Mouse (Mus musculus) frontal cortex, adult 2 months (tissue): ENCODE data around the gene Spp1. TPM values are rescaled to one million over a fixed set of nuclear protein-coding genes. Genes with fewer than 3 reads are reported as not detected.
"Not testable (repeated sequence)": the region's sequence is repeated elsewhere in the genome, so short reads cannot be mapped to it uniquely, and the experiment has no call there.

ENCODE experiments used
- DNase-seq, 2 experiments: peaks; one replicate each; pipeline ENCODE4 v3.0.0; 2022; ENCODE audit warnings: low spot score in 1 of 2; ENCODE audit errors: extremely low spot score in 1 of 2
- polyA plus RNA-seq: library from polyadenylated mRNA; depleted of rRNA; stranded (reverse); fragments of >200 nt; gene quantifications from 2 replicates; pipeline ENCODE4 v1.2.3, GENCODE M21; 2012

Gene Spp1
- polyA plus RNA-seq, 1 experiment = 46.2 TPM

DNA sequence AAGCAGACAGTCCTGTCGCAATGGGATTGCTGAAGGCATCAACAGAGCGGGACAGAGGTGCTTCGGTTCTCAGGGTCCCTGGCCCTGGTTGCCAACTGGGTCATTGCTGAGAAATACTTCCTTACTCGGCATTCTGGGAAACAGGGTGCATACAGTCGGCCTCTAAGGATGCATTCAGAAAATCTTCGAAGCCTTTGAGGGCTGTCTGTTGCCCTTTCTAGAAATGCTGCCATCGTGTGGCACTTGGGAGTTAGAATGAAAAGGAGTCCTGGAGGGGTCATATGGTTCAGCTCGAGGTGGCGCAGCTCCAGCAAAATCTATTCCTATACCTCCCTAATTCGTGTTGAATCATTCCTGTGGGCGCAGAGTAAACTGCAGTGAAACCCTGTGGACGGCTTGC is 2.0 kb upstream of the Spp1 start:
- peak in 1 of 2 experiments; percentile 44 for DNase-seq

DNA sequence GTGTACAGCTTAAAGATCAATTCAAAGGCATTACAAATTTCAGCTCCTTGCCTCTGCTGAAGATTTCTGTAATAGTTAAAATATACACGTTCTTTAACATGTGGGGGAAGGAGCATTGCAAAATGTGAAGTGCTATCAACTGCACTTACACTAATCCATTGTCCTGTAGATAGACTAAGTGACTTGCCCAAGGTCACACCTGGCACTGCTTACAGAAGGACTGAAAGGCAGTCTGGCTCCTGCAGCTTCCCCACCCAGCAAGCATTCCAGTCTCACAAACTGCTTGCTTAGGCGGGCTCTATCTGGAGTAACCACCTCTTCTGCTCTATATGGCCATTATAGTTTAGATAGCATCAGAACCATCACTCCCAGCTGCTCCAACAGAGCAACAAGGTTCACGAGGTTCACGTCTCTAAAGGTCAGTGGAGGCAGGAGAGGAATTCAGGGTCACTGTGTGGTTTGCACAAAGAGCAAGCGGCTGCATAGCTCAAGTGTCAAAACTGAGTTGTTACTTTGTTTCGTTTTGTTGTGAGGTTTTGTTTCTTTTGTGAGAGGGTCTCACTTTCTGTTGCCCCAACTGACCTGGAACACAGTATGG is 851 bp upstream of the Spp1 start:
- DNase-seq = no peak

DNA sequence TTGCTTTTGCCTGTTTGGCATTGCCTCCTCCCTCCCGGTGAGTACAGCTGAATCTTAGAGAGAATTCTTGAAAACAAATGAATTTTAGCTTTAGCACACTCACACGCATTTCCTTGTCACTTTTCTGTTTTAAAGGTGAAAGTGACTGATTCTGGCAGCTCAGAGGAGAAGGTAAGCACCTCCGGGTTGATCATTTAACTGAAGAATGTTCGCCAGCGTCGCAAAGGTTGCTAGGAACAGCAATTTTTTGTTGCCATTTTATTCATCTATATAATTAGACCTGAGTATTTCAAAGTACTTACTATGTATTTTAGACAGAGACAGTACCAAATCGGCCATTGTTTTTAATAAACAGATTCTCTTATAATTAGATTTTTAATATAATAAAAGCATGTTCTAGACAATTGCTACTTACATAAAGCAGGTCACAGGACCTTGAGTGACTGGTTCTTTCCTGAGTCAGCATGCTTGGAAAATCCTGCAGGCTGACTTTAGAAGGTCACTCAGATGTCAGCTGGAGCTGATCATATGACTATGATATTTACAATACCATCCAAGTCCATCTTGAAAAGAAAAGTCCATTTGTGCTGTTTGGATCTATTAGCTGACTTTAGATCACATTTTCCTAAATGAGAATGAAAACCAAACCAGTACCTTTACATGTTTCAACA is 1.6 kb downstream of the Spp1 start:
- DNase-seq = no peak

DNA sequence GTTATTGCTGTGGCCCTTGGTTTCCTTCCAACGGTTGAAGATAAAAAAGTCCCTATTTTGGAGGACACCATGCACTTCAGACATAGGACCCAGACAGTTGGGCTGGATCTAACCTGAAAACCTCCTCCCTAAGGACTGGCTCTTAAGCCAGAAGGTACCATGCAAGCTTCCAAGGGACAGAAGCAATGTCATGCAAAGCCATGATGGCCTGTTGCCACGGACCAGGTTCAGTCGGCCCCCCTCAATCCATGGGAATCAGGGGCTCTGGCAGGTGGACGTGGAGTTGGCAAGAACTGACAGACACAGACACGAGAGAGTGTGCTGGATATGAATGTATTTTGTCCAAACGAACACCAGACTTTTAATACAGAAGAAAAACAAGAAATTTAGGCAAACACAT is 7.5 kb downstream of the Spp1 start:
- no peak for DNase-seq

DNA sequence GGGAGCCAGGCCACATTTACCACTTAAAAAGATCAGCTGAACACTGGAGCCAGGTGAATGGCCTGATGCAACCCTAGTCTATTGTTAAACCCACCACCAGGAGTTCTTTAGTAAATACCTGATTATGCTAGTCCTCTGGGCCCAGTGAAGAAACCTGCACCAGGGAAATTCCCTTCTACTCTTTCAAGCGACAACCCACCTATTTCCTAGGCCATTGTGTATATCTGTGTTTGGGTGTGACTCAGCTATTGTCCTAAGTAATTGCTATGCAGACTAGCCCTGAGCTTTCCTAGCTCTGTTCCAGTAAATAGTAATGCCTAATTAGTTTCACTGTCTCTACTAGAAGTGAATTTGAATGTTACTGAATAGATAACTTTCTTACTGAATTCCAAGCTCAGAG is 7.9 kb downstream of the Spp1 start:
- DNase-seq = no peak

DNA sequence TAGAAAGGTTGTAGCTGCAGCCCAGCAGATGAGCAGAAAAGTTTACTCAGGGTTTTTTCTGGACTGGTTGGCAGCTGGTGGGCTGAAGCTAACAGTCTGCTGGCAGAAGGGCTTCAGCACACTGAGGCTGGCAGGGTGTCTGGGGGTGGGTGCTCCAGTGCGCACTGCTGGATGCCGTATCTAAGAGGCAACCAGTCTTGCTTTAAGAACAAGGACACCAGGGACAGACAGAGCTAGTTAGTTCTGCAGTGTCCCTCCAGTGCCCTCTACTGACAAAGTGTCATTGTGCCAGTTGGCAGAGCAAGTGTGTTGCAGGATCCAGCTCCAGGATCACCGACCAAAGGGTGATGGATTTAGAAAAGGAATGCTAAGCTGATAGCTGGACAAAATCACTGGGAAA is 11.2 kb downstream of the Spp1 start:
- DNase-seq = peak; percentile 74 to 85

DNA sequence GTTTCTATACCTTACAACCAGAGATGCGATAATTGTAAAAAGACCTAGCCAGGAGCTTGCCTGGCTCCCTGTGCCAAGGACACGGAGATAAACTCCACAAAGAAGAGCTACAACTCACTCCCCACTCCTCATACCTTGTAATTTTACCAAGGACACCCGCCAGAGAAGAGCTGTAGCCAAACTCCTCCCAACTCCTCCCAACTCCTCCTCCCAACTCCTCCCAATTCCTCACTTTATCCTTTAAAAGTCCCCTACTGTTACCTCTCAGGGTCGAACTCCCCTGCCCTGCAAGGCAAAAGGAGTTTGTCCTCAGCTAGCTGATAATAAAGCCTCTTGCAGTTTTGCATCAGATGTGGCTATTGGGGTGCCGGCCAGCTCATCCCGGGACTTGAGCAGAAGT is 13.4 kb downstream of the Spp1 start:
- not testable (repeated sequence) for DNase-seq

DNA sequence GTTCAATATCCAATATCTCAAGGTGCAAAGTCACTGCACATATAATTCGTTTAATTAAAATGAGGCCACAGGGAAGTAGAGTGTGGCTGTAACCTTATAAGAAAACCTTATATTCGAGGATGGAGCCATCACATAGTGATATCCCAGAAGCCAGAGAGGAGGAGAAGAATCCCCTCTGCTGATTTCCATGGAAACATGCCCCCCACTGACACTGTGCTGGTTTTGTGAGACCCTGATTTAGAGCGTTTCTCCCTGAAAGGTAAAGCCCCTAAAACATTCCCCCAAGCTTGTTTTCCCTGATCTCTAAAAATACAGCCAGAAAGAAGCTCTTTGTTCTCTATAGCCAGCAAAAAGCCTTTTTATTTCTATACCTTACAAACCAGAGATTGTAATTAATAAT is 14.6 kb downstream of the Spp1 start:
- DNase-seq = no peak

DNA sequence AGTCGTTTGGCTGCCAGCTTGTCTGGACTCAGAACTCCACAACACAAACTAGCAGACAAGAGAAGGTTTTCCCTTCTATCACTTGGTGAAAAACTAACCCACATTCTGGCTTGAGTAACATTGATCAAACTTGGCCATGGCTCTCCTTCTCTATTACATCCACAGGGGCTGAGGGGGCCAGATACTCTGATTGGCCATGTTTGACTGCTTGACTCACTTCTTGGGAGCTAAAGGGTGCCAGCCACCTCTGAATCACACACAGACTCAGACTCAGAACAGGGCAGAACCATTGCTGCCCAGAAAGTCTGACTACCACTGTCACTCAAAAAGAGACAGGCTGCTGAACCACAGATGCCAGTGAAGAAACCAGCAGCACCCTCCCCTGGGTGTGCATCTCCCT is 18.2 kb downstream of the Spp1 start:
- DNase-seq = no peak

DNA sequence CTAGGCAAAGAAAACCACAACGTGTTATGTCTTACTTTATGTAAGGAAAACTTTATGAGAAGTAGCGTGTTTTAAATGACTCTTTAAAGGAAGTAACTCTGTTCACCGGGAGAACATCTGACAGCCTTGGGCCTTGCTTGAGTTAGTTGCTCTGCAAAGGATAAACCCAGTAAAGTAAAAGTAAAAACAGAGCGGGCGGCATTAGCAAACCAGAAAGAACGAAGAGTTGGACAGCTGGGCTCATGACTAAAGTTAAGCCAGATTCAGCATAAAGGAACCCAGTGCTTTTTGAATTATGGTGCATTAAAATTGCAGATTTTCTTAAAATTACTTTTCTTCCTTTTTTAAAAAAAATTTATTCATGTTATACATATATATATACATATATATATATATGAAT is 19.6 kb downstream of the Spp1 start:
- no peak for DNase-seq

DNA sequence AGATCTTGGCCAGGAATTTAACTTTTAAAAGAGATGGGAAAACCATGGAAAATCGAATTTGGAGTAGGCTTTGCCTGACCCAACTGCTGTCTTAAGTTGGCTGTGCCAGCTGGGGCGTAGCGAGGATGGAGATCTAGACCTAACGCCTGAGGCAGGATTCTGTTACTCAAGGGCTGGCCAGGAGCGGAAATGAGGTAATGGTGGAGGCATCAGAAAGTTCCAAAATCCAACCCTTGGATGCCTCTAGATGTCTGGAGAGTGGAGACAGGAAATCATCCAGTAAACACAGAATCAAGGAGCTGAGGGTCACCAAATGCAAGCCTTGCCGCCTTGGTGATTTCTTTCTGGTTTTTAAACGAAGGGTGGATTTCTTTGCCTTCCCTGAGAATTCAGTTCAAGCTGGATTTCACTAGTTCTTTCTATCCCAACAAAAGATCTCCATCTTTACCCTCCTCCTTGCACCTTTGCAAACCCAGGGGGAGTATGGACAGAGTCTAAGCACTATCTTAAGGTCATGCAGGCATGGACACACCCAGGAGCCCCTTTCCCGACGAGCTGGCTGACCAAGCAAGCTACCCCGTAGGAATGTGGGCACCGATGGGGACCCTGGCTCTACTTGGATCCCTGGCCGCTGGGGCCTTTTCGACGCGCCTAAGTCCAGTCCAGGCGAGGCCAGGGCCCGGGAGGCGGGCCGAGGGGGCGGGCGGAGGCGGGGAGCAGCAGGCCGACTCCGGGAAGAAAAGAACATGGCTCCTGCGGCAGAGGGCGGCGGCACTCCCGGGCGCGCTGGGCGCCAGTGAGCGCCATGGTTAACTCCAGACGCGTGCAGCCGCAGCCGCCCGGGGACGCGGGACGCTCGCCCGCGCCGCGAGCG is 24.2 kb downstream of the Spp1 start, which contains the start of gene Pkd2:
TSS of gene Pkd2 (plus strand) at position 619 of the 874 bp plus-strand sequence.
- peak in 1 of 2 experiments; percentile 65 for DNase-seq

DNA sequence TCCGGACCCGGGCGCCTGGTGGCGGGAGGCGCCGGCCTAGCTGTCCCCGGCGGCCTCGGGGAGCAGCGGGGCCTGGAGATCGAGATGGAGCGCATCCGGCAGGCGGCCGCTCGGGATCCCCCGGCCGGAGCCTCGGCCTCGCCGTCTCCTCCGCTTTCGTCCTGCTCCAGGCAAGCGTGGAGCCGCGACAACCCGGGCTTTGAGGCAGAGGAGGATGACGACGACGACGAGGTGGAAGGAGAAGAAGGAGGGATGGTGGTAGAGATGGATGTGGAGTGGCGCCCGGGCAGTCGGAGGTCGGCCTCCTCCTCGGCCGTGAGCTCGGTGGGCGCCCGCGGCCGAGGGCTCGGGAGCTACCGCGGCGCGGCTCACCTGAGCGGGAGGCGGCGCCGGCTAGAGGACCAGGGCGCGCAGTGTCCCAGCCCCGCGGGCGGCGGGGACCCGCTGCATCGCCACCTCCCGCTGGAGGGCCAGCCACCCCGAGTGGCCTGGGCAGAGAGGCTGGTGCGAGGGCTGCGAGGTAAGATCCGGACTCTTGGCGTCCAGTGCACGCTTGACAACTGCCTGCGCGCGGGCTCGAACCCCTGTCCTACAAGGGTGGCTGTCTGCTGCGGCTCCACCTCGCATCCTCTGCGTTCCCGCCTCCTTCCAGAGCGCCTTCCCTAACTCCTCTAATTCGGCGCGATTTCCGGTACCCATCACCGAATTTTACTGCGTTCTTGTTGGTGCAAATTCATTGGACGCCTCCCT is 25.0 kb downstream of the Spp1 start:
- peak; percentile 46 to 78 for DNase-seq

DNA sequence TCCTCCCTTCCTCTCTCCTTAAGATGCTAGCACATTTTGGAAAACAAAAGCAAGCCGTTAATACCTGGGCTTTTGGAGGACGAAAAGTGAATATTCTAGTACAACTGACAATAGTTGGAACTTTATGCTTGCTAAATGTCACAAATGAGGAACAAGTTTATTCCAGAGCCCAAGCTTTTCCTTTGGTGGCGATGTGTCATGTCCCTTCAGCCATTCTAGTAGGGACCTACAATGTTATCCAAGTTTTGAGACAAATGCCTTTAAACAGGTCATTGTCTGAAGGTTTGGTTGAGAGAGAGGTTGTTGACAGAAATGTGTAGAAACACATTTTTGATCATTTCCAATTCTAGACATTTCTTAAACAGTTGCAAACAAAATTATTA is 25.5 kb downstream of the Spp1 start:
- no peak for DNase-seq

DNA sequence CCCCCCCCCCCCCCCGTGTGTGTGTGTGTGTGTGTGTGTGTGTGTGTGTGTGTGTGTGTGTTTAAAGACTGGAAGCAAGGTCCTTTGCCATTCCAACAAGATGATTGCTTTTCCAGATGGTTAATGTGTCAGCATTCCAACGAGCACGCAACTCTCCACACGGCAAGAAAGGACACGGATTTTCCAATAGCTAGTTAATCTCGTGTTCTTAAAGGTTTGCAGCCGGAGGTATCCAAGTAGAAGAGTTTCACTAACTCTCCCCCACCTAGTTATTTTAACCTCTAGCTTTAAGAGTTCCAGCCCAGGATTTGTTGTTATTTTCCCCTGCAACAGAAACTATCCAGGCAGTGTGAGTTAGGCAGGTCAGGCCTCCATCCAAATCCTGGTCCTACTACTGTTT is 25.9 kb downstream of the Spp1 start:
- DNase-seq = no peak

DNA sequence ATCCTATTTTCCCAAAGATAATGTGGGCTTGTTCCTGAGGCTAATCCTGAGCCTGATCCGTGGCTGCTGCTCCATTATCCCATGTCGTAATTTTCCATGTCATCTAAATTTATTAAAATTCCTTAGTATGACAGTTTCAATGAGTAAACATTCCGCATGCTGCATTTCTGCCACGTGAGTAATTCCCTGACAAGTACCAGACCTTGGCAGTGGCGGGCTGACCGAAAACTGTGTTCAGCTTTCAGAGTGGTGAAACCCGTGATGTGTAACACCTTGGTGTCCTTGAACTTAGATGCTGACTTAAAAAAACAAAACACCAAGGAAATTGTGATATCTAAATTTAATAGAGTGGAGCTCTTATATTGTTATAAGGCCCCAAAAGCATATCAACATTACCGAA is 30.4 kb downstream of the Spp1 start:
- no peak for DNase-seq

DNA sequence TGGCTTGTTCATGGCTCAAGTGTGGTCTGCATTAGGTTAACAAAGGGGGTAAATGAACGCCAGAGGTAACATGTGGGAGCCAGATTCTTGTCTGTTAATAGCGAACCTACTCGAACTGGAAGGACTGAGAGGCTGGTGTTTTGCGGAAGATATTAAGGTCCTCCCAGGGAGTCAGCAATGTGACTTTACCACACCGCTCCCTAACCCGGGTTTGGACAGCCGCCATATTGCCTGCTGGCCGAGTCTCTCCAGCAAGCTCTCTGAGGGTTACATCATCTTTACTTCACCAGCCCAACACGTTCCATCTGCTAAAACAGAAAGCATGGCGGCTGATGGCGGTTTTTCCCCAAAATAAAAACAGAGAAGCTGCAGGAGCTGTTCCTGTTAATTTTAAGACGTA is 30.8 kb downstream of the Spp1 start:
- peak in 1 of 2 experiments; percentile 17 for DNase-seq

DNA sequence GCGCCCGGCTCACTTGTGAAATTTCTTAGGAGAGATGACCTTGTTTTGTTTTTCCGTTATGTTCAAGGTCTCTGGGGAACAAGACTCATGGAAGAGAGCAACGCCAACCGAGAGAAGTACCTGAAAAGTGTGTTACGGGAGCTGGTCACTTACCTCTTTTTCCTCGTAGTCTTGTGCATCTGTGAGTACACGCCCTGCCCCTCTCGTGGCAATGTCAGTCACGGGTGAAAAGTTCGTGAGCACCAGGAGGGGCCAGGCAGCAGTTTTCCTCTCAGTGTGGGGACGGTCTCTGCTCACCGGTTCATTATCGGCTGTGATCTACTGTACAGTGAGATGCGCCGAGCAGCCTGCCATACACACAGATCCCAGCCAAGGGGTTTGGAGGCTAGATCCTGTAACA is 31.9 kb downstream of the Spp1 start:
- DNase-seq = no peak

DNA sequence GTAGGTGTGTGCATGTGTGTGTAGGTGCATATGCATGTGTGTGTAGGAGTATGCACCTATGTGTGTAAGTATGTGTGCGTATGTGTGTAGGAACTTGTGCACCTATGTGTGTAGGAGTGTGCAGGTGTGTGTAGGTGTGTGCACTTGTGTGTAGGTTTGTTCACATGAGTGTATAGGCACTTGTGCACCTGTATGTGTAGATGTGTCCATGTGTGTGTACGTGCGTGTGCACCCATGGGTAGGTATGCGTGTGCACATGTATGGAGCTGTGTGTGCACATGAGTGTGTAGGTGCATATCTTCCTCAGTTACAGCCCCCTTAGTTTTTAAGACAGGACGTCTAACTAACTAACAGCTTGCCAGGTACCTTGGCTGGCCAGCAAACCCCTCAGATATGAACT is 33.7 kb downstream of the Spp1 start:
- DNase-seq = no peak

DNA sequence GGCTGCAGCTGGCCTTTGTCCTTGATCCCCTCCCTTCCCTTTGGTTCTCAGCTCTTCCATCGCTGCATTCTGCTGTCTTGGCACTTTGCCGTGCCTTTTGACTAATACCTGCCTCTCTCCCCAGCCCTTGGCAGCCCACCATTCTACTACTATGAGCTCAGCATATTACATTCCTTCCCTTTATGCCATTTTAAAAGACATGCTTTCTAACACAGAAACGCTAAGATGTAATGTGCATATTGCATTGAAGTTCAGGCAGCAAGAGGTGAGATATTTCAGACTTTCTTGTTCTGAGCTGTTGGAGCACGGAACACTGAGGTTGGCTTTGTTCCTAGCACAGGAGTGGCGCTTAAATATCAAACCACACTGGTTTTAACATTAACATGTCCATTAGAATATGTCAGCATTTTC is 36.1 kb downstream of the Spp1 start:
- no peak for DNase-seq

DNA sequence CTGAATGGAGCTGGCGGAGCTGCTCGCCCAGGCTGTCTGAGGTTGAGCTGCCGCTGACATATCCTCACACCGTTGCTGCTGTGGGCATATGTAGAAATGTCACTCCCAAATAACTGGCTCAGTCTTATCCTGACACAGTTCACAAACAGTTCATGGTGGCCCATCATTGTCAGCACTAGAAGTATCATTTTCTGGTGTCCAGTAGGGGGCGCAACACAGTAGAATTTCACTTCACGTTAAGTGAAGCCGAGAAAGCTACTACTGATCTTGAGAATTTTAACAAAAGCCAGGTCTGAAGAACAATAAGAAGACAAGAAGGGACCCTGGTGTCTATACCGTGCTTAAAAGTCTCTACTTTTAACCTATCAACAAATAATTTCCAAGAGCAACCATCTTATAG is 37.5 kb downstream of the Spp1 start:
- peak in 1 of 2 experiments; percentile 45 for DNase-seq

DNA sequence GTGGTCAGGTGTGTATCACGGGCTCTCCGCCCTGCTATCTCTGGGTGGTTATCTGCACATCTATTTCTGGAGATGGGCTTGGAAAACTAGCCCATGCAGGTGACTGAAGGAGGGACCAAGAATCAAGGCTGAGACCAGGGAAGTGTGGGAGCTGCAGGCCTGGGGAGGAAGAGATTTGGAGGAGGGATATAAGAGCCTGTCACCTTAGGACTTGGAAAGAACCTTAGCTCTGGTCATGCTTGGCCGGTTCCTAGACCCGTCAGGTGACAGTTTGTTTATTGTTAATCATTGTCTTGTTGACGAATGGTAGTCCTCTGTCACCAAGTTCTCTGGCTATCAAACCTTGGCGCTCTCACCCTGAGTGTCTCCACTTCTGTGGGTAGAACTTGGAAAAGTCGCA is 45.4 kb downstream of the Spp1 start:
- no peak for DNase-seq
